Mouse (Mus musculus) hindbrain, embryonic 14.5 days (tissue): ENCODE data around the gene Alg9. TPM values are rescaled to one million over a fixed set of nuclear protein-coding genes. Genes with fewer than 3 reads are reported as not detected.

Experiments used
- ATAC-seq: fragments of 200-750 bp; cut with Nextera tagmentation; 2 replicates; pipeline ENCODE4 v1.8.0; 2017; ENCODE audit warnings: moderate number of reproducible peaks, mild to moderate bottlenecking, moderate TSS enrichment, moderate library complexity; ENCODE audit not compliant: low FRiP score
- DNase-seq: peaks from one replicate; pipeline ENCODE4 v3.0.0-alpha.2; 2015; ENCODE audit warnings: low spot score
- H3K27ac ChIP-seq: fragments of 300-500 bp; sonication (generic); 2 replicates; pipeline ENCODE4 v1.5.1; 2014; ENCODE audit warnings: mild to moderate bottlenecking, moderate library complexity
- H3K27me3 ChIP-seq: fragments of 300-500 bp; sonication (generic); 2 replicates; pipeline ENCODE4 v1.6.1; 2014; ENCODE audit warnings: mild to moderate bottlenecking, low read length, mixed read lengths; ENCODE audit not compliant: control insufficient read depth, insufficient read depth
- H3K36me3 ChIP-seq: fragments of 300-500 bp; sonication (generic); replicated peaks from 2 replicates; pipeline ENCODE4 v1.6.1; 2014; ENCODE audit not compliant: control insufficient read depth, insufficient read depth
- H3K4me1 ChIP-seq: fragments of 300-500 bp; sonication (generic); replicated peaks from 2 replicates; pipeline ENCODE4 v1.6.1; 2014; ENCODE audit warnings: antibody characterized with exemption, low read length, mixed read lengths; ENCODE audit not compliant: control insufficient read depth, insufficient read depth
- H3K4me2 ChIP-seq: fragments of 300-500 bp; sonication (generic); replicated peaks from 2 replicates; pipeline ENCODE4 v1.6.1; 2014; ENCODE audit warnings: mild to moderate bottlenecking, moderate library complexity
- H3K4me3 ChIP-seq: fragments of 300-500 bp; sonication (generic); replicated peaks from 2 replicates; pipeline ENCODE4 v1.5.1; 2014; ENCODE audit warnings: mild to moderate bottlenecking, low read length
- H3K9ac ChIP-seq: fragments of 300-500 bp; sonication (generic); 2 replicates; pipeline ENCODE4 v1.6.1; 2014
- H3K9me3 ChIP-seq: fragments of 300-500 bp; sonication (generic); 2 replicates; pipeline ENCODE4 v1.6.1; 2016; ENCODE audit warnings: low read length; ENCODE audit not compliant: control insufficient read depth
- WGBS: fragments of 180-500 bp; shearing (Covaris S2); extraction: QIAGEN DNeasy Blood & Tissue Kit; methylation state at CpG from one replicate; pipeline ENCODE4 v1.1.7; 2014; 5-methylcytosine and 5-hydroxymethylcytosine counted together
- polyA plus RNA-seq: library from polyadenylated mRNA; unstranded; fragments of >200 nt; fragmentation: Nextera tagmentation; extraction: Ambion mirVana; gene quantifications from 2 replicates; pipeline ENCODE4 v1.2.1, GENCODE M21; 2014

The Alg9 gene
- polyA plus RNA-seq, 1 experiment from 2014 or later = 63.4 TPM

DNA sequence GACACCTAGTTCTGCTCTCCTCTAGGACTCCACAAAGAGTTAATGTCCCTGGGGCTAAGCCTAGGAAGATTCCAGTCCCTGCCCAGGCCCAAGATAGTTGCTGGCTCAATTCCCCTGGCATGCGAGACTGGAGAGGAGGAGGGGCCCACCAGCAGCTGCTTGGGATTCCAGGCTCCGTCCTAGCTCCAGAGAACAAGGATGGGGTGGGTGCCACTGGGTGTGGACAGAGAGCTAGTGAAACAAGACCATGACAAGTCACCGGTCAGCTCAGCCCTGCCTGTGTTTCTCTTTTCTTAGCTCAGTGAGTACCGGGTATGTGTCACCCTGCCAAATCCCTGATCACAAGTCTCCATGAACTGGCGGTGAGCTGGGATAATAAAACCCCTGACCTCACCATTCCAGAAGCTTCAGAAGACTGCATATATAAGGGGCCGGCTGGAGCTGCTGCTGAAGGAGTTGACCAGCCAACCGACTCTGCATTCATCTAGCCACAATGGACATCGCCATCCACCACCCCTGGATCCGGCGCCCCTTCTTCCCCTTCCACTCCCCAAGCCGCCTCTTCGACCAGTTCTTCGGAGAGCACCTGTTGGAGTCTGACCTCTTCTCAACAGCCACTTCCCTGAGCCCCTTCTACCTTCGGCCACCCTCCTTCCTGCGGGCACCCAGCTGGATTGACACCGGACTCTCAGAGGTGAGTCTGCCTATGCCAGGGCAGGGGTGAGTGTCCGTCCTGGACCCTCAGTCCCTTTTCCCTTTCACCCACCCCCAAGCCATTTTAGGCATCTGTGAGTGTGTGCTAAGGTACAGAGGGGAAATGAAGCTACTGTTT is 21.8 kb upstream of the Alg9 start:
- no peaks in the 10 kb centered on the region; the same call in 1 of the 2 replicates for H3K4me1 ChIP-seq
- no peaks in the 10 kb centered on the region for H3K27me3 ChIP-seq
- no peak overlapping the region for H3K4me2 ChIP-seq
- no peak overlapping the region for H3K9ac ChIP-seq
- no peaks in the 10 kb centered on the region for H3K36me3 ChIP-seq
- no peak for DNase-seq
- ATAC-seq = no peak
- no peak overlapping the region for H3K4me3 ChIP-seq
- no peak overlapping the region for H3K27ac ChIP-seq
- H3K9me3 ChIP-seq = no peaks in the 10 kb centered on the region
- WGBS = 70% methylated on average over 17 of the region's 17 CpGs

GRCm38 (mm10) chr9:50753947-50754346 is 20.9 kb upstream of the Alg9 start:
- H3K9ac ChIP-seq = no peak overlapping the region
- H3K4me2 ChIP-seq = no peak overlapping the region
- no peaks in the 10 kb centered on the region; the same call in 1 of the 2 replicates for H3K4me1 ChIP-seq
- H3K4me3 ChIP-seq = no peak overlapping the region
- ATAC-seq (no peak), DNase-seq (no peak)
- H3K27ac ChIP-seq = no peak overlapping the region
- no peaks in the 10 kb centered on the region for H3K9me3 ChIP-seq
- no peaks in the 10 kb centered on the region for H3K36me3 ChIP-seq
- H3K27me3 ChIP-seq = no peaks in the 10 kb centered on the region
- 72% methylated on average over 7 of the region's 7 CpGs for WGBS

DNA sequence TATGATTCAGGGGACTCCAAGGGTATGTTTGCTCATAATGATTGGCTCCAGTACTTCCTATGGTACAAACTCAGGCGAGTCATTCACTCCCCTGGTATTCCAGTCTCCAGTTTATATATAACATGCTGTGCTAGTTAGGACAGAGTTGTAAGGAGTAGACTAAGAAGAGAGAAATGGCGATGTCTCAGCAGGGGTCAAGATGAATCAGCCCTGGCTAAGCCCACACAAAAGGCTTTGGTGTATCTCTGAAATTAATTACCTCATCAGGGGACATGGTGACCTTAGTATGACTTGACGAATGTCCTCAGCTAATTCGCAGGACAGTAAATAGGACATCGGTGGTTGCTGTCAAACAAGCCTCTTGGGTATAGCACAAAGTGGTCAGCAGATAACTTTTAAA is 18.1 kb upstream of the Alg9 start:
- H3K4me1 ChIP-seq = no peaks in the 10 kb centered on the region; the same call in 1 of the 2 replicates
- H3K4me2 ChIP-seq = no peak overlapping the region
- WGBS = 43% methylated on average over 5 of the region's 5 CpGs
- no peak overlapping the region for H3K9ac ChIP-seq
- H3K27me3 ChIP-seq = no peaks in the 10 kb centered on the region; the same call in 1 of the 2 replicates
- DNase-seq (no peak), ATAC-seq (no peak)
- no peaks in the 10 kb centered on the region for H3K9me3 ChIP-seq
- no peak overlapping the region for H3K27ac ChIP-seq
- no peaks in the 10 kb centered on the region for H3K36me3 ChIP-seq
- no peak overlapping the region for H3K4me3 ChIP-seq

- no peak overlapping the region for H3K4me2 ChIP-seq
Observed at GRCm38 (mm10) chr9:50761520-50762243, 13.1 kb upstream of the Alg9 start.

DNA sequence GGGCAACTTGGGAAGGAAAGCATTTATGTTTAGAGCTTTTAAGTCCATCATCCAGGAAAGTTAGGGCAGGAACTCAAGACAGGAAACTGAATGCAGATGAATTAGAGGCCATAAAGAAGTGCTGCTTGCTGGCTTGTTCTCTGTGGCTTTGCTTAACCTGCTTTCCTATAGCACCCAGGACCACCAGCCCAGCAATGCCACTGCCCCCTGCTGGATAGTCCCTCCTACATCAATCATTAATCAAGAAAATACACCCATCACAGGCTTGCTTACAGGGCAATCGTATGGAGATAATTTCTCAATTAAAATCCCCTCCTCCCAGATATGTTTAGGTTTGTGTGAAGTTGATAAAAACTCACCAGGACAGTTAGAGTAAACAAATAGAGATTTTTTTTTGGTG is 11.5 kb upstream of the Alg9 start:
- no peak overlapping the region for H3K4me3 ChIP-seq
- no peaks in the 10 kb centered on the region; the same call in 1 of the 2 replicates for H3K27me3 ChIP-seq
- no peak overlapping the region for H3K4me2 ChIP-seq
- peaks cover 7% of the 10 kb centered on the region; the same call in 1 of the 2 replicates for H3K4me1 ChIP-seq
- H3K27ac ChIP-seq = no peak overlapping the region
- no peak overlapping the region for H3K9ac ChIP-seq
- no peaks in the 10 kb centered on the region for H3K36me3 ChIP-seq
- DNase-seq (peak; percentile 54), ATAC-seq (no peak)
- WGBS = 77% methylated on average over 1 of the region's 1 CpGs
- H3K9me3 ChIP-seq = no peaks in the 10 kb centered on the region

More at GRCm38 (mm10) chr9:50761520-50762243, 13.1 kb upstream of the Alg9 start:
- Histone ChIP-seq H3K4me3 (no peak overlapping the region), H3K27me3 (no peaks in the 10 kb centered on the region; the same call in 1 of the 2 replicates), H3K9me3 (no peaks in the 10 kb centered on the region), H3K36me3 (no peaks in the 10 kb centered on the region), H3K4me1 (no peaks in the 10 kb centered on the region), H3K27ac (no peak overlapping the region), H3K9ac (no peak overlapping the region)
- ATAC-seq = no peak
- 65% methylated on average over 6 of the region's 6 CpGs for WGBS
- no peak for DNase-seq

- Histone ChIP-seq H3K36me3 (peaks cover 10% of the 10 kb centered on the region; the same call in 1 of the 2 replicates), H3K4me1 (peaks cover 16% of the 10 kb centered on the region), H3K9ac (peak overlapping the region; percentile 69), H3K4me3 (peak overlapping the region; percentile 55), H3K4me2 (peak overlapping the region; percentile 85), H3K27me3 (no peaks in the 10 kb centered on the region), H3K27ac (peak overlapping the region; percentile 88), H3K9me3 (no peaks in the 10 kb centered on the region)
- 6% methylated on average over 17 of the region's 17 CpGs for whole genome bisulfite sequencing
- ATAC-seq = peak; percentile 51
- no peak for DNase-seq
Observed at GRCm38 (mm10) chr9:50767531-50768106, 7.2 kb upstream of the Alg9 start.

DNA sequence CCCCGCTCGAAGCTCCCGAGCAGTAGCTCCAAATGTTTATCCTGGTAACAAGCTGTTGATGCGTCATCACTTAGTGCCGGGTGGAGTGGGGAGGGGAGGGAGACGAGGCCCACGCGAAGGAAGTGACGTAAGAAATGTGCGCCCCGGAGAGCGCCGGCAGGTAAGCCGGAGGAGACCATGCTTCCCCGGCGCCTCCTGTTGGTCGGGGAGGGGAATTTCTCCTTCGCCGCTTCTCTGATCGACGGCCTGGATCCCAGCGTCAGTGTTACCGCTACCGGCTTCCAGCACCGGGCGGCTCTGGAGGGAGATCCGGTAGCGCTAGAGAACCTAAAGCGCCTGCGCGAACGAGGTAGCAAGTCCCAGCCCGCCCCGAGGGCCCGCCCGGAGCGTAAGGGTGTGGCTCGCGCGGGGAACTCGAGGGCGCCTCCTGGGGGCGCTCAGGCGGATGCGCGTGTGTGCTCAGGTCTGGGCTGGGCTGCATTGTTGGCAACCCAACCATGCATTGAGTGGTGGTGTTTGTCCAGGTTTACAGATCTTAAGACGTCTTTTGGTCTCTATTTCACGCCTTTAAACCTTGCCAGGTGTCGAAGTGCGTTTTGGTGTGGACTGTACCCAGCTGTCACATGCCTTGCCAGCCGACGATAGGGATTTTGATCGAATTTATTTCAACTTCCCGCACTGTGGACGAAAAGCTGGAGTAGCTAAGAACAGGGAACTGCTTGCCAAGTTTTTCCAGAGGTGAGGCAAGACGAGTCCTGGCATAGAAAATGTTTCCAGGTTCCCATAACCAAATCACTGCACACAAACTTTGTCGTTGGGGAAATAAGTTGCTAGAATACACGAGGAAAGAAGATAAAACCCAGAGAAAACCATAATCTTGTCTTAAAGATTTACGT is 6.5 kb upstream of the Alg9 start, which contains the start of gene Fdxacb1:
Fdxacb1 (plus strand) TSS at position 130 of the 896 bp plus-strand sequence.
- peaks cover 10% of the 10 kb centered on the region; the same call in 1 of the 2 replicates for H3K36me3 ChIP-seq
- peak; percentile 100 for DNase-seq
- H3K4me2 ChIP-seq = peak within 1 kb of the TSS; percentile 85
- H3K9ac ChIP-seq = peak within 1 kb of the TSS; percentile 69
- peaks cover 16% of the 10 kb centered on the region for H3K4me1 ChIP-seq
- H3K27ac ChIP-seq = peak within 1 kb of the TSS; percentile 88
- peak within 1 kb of the TSS; percentile 55 for H3K4me3 ChIP-seq
- peak; percentile 95 for ATAC-seq
- H3K9me3 ChIP-seq = no peaks in the 10 kb centered on the region
- WGBS = 5% methylated on average over 59 of the region's 59 CpGs
- H3K27me3 ChIP-seq = no peaks in the 10 kb centered on the region

- Histone ChIP-seq H3K4me3 (no peak overlapping the region), H3K27me3 (no peaks in the 10 kb centered on the region), H3K9me3 (no peaks in the 10 kb centered on the region), H3K4me2 (no peak overlapping the region), H3K9ac (no peak overlapping the region), H3K27ac (no peak overlapping the region), H3K4me1 (peaks cover 25% of the 10 kb centered on the region), H3K36me3 (peaks cover 10% of the 10 kb centered on the region; the same call in 1 of the 2 replicates)
- DNase-seq = no peak
- ATAC-seq = no peak
- WGBS = 87% methylated on average over 2 of the region's 2 CpGs
Observed at GRCm38 (mm10) chr9:50770011-50770410, 4.8 kb upstream of the Alg9 start.
